Mouse (Mus musculus) brain, adult 2 months (tissue): ENCODE measurements around the gene Slc35d1.

Experiments
- DNase-seq: peaks from one replicate; pipeline ENCODE4 v3.0.0; 2011; ENCODE audit warnings: low read depth, low spot score

Slc35d1 gene

GRCm38 (mm10) chr4:103214925-103215820 lies at the start of gene Slc35d1:
TSS of gene Slc35d1 (minus strand) at chr4:103215164.
- peak; percentile 86 for DNase-seq

GRCm38 (mm10) chr4:103263812-103264396 lies 48.9 kb upstream of the Slc35d1 start:
- DNase-seq = no peak

- DNase-seq = no peak
These were observed 48.4 kb upstream of the Slc35d1 start for GRCm38 (mm10) chr4:103263378-103263777.

DNA sequence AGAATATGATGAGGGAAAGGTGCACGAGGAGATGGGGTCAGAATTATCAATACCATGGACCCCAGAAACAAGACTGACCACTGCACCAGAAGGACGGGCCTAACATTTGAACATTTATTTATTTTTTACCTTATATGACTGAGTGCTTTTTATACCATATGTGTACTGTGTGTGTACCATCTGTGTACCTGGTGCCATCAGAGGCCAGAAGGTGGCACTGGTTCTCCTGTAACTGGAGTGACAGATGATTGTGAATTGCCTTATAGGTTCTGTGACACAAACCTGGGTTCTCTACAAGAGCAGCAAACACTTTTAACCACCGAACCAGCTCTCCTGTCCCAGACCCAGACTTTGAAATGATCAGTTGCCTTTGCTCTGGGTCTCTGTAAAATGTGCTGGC lies 43.9 kb upstream of the Slc35d1 start:
- no peak for DNase-seq

DNA sequence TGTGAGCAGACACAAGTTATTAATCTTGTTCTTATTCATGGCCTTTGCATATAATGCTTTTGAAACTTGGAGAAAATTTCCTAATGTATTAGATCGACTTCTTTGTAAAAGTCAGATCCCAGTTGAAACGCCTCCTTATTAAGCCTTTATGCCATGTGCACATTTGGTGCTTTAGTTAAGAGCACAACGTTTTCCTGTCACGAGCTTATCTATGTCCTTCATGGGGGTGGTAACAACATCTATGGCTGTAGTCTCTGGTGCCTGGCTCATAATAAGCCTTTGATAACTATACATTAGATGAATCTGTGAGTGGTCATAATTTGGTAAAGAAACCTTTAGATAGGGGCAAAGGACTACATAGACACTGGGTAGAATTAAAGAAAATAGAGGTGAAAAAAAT lies 38.9 kb upstream of the Slc35d1 start:
- no peak for DNase-seq

DNA sequence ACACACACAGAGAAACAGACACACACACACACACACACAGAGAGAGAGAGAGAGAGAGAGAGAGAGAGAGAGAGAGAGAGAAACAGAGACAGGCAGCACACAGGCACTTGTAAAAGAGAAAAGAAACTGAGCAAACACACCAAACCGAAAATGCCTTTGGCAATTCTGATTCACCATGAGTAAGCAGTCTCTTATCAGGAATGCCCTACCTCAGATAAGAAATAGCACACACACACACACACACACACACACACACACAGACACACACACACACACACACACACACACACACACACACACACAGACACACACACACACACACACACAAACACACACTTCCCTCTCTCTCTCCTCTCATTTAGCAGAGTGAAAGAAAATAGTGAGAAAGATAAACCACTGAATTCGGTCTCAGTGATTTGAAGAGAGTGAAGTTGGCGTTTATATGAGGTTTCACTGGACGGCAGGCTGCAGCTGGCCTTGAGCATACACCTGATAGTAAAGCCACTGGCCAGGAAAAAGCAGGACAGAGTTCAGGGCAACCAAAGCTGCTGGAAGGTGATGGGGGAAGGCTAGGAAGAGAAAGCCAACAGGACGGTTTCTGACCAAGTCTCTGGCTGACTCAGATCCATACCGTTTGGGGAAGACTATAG lies 34.6 kb upstream of the Slc35d1 start:
- DNase-seq = no peak

DNA sequence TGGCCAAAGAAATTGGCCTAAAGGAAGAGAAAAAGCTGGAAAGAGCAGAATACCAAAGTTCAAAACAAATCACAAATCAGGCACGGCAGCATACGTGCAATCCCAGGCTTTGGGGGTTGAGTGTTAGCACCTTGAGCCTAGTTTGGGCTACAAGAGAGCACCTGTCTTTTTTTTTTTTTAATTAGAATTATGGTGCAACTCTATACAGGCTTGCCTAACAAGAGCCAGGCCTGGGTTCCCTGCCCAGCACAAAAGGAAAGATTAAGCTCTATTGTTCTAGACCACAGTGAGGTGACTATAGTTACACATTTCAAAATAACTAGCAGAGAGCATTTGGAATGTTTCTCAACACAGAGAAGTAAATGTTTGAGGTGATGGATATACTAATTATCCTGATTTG lies 32.8 kb upstream of the Slc35d1 start:
- no peak for DNase-seq

DNA sequence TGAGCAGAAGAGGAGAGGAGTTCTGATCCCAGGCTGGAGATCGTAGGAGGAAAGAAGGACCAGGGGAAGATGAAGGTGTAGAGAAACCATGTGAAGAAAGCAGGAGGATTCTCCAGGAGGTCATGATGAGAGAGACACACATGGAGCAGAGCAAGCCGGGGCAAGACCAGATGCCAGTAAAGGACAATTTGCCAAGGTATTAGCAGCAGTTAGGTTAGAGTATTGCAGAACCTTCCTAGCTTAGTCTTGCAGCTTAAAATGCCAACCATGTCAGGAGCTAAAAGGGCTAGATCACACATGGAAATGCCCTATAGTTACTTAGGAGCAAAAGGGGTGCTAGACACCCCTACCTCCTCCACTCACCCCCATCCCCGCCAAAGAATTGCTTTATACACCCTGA lies 32.3 kb upstream of the Slc35d1 start:
- DNase-seq = no peak

DNA sequence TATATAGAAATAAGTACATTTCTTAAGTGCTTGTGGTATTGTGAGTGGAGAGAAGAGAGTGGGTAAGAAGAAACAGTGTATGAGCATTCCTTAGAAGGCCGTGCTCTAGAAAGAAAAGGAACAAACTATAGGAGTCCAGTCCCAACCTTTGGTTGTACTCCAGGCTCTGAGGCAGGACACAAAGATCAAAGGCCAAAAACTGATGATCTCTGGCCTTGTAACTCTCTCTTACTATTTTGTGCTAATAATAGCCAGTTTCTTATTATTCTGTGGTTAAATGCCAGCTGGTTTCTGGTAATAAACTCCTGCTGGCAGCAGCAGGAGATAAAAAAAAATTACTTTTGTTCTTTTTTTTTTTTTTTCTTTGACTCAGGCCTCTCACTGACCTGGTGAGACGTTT lies 17.2 kb upstream of the Slc35d1 start:
- no peak for DNase-seq

DNA sequence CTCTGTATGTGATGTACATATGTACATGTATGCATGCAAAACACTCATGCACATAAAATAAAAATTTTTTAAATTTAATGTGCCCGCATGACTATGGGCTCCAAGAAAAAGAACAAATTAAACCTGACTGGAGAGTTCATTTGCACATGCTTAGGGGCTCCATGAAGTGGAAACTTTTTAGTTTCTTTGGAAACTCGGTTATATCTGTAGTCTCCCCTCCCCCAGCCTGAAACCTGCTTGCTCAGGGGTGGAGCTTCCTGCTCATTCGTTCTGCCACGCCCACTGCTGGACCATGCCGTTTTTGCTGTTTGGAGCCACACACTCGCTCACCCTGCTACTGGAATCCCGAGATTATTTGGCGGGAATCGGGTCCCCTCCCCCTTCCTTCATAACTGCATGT lies 7.9 kb upstream of the Slc35d1 start:
- DNase-seq = no peak

DNA sequence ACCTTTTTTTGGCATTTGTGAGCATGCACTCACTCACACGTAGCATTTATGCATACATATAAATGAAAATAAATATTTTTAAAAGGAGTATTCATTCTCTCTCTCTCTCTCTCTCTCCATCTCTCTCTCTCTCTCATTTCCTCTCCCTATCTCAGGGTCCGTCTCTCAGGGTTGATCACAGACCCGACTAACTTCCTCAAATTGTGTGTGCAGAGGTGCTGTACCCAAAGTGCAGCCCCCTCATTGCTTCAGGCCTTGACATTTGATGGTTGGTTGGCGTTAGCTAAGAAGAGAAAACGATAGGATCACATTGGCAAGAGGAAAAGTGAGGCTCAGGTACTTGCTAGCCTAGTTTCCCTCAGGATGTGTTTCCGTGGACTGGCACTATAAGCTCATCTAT lies 6.8 kb upstream of the Slc35d1 start:
- no peak for DNase-seq

GRCm38 (mm10) chr4:103219011-103219410 lies 4.0 kb upstream of the Slc35d1 start:
- DNase-seq = no peak

GRCm38 (mm10) chr4:103216046-103216445 lies 1.1 kb upstream of the Slc35d1 start:
- DNase-seq = no peak

DNA sequence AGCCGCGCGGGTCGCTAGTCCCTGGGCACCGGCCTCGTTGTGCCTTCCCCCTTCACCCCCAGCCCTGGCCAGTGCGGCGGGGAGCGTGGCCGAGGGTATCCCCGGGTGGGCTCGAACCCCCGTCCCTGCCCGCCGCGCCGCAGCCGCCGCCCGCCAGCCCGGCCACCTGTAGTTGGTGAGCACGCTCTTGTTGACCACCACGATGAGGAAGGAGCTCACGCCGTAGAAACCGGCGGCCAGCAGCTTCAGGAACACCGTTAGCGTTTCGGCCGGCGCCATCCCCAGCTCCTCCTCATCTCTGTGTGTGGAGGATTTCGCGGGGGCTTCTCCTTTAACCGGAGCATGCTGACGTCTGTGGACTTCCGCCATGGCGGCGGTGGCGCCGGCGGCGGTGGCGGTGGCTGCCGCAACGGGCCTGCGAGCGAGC lies 453 bp downstream of the Slc35d1 start:
- DNase-seq = peak; percentile 80

DNA sequence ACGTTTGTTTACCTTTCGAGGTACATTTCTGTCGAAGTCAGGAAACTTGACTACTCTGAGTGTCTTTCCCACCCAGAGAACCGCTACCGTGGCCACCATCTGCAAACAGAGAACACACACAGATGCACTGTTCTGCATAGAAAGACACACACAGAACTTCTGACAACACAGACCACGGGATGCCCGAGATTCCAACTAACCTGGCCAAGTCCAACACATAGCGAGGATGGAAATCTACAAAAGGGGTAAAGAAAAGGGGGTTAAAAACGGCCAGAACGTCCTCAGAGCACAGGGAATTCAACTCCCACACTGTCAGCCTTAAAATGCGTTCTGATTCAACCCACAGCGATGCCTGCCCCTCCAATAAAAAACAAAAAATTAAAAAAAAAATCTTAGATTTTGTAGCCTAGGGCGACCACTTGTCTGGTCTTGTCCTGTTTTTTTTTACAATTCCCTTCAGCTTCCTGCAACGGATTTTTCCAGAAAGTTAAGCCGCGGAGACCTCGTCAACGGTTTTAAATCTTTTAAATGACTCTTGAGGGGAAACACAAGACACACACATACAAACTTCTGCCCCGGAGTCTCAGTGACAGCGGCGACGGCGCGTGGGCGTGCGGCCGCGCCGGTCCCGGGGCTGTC lies 986 bp downstream of the Slc35d1 start:
- peak; percentile 40 for DNase-seq

GRCm38 (mm10) chr4:103208553-103208952 lies 6.4 kb downstream of the Slc35d1 start:
- no peak for DNase-seq

DNA sequence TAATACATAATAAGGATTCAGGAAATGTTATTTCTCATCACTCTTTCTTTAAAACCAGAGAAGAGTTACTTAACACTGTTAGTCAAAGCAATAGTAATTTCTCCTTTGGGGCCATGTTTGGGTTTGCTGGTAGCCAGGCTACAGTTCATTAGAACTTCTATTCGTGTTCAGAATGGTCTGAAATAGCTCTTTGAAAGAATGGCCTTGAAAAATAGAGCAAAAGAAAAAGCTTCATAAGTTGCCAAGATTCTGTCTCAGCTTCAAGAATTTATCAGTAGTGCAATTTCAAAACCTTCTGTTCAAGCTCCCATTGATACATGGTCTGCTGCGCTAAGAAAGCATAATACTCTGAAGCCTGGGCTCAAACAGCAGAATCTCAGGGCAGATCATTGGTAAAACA lies 11.3 kb downstream of the Slc35d1 start:
- DNase-seq = no peak

GRCm38 (mm10) chr4:103200046-103200445 lies 14.9 kb downstream of the Slc35d1 start:
- DNase-seq = no peak

DNA sequence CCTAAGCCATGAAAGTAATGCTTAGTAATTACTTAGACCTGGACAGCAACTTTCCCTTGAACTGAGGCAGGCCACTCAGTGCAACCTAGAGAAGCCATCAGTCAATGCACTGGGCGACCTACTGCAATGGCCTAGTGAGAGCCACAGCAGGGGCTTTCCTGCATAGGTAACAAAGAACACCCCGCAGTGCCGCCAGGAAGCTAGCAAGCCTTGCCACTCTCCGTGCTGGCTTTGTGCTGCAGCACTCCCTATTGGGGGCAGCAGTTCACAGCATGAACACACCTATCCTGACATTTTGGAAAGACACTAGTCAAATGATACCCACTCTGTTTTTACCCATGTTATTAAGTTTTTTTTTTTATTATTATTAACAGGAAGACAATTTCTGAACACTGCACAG lies 15.9 kb downstream of the Slc35d1 start:
- DNase-seq = no peak

GRCm38 (mm10) chr4:103197401-103197800 lies 17.6 kb downstream of the Slc35d1 start:
- peak; percentile 42 for DNase-seq

- no peak for DNase-seq
These were observed 22.5 kb downstream of the Slc35d1 start for GRCm38 (mm10) chr4:103192421-103192820.
